Mouse (Mus musculus): ENCODE results near the gene Gm12790. TPM values are rescaled to one million over a fixed set of nuclear protein-coding genes. Genes with fewer than 3 reads are reported as not detected.

Gm12790 gene
- not detected in 4 replicates for total RNA-seq (2023; ENCODE audit: inconsistent age)

GRCm38 (mm10) chr4:101980949-101981348 lies at the start of gene Gm12790:
Gene Gm12790, minus strand, starts transcription at chr4:101981049.

GRCm38 (mm10) chr4:101986326-101986725 lies 5.5 kb upstream of the Gm12790 start, which contains the start of gene Gm12789:
Gene Gm12789, plus strand, starts transcription at chr4:101986626.

GRCm38 (mm10) chr4:101940107-101940506 lies 40.7 kb downstream of the Gm12790 start, which contains the start of gene Gm12794:
Gene Gm12794, plus strand, starts transcription at chr4:101940407.

Other genes starting within 250 kb of the Gm12790 start
- gene B020004J07Rik, start 137.0 kb downstream of the Gm12790 start, total RNA-seq (2023; ENCODE audit: inconsistent age) = not detected in 4 replicates
- not detected in 4 replicates for gene C130073F10Rik, start 87.3 kb downstream of the Gm12790 start, total RNA-seq (2023; ENCODE audit: inconsistent age)
- gene Gm12800, start 71.9 kb downstream of the Gm12790 start, total RNA-seq (2023; ENCODE audit: inconsistent age) = not detected in 4 replicates
- not detected in 4 replicates for gene Gm12794, start 40.6 kb downstream of the Gm12790 start, total RNA-seq (2023; ENCODE audit: inconsistent age)
- gene Gm12789, start 5.6 kb upstream of the Gm12790 start, total RNA-seq (2023; ENCODE audit: inconsistent age) = not detected in 4 replicates
- 137 to 157 TPM (median 151 TPM) in 4 replicates for gene Pde4b, start 106.5 kb upstream of the Gm12790 start, total RNA-seq (2023; ENCODE audit: inconsistent age)

All from B cell, adult (primary cell).